ENCODE assay signal across 8 mouse cellular contexts in genomic region chr19:23447221-23447987, GRCm38 (mm10). TPM values are rescaled to one million over a fixed set of nuclear protein-coding genes. Genes with fewer than 3 reads are reported as not detected.
A peak's percentile ranks its signal among the peaks of the same experiment; 100 is the strongest.
DNase-seq lines count a peak whose midpoint lies in the region; ATAC-seq and TF ChIP-seq lines count a peak whose summit lies in the region.

No protein-coding gene starts in this region.

- TF ChIP-seq POLR2A in myocyte (IDR thresholded peaks at IDR 0.05; ENCODE audit: insufficient read length, low read depth): no peak

- ATAC-seq in forebrain, embryonic 16.5 days: peak; percentile 62
- ATAC-seq in hindbrain, embryonic 14.5 days (ENCODE audit: low FRiP score): peak; percentile 40
- ATAC-seq in liver, embryonic 14.5 days (ENCODE audit: insufficient read depth): no peak

- H3K4me1 ChIP-seq in forebrain, embryonic 16.5 days (replicated peaks; ENCODE audit: control insufficient read depth, insufficient read depth, low read length): peaks cover 12% of the 10 kb centered on the region
- peaks cover 12% of the 10 kb centered on the region for H3K4me1 ChIP-seq in hindbrain, embryonic 14.5 days (replicated peaks; ENCODE audit: control insufficient read depth, insufficient read depth, low read length)
- H3K4me1 ChIP-seq in liver, embryonic 14.5 days (replicated peaks; ENCODE audit: control insufficient read depth in 2 of 2, insufficient read depth in 2 of 2, low read length in 1 of 2): peaks cover 0 to 5% of the 10 kb centered on the region in 2 experiments; a peak in 2 of 4 replicates

- WGBS in forebrain, embryonic 16.5 days: under 1% methylated on average over 23 of the region's 23 CpGs
- 2% methylated on average over 23 of the region's 23 CpGs for WGBS in hindbrain, embryonic 14.5 days
- 2% methylated on average over 22 of the region's 23 CpGs for WGBS in liver, embryonic 14.5 days (ENCODE audit: insufficient replicate concordance)

- H3K27me3 ChIP-seq in forebrain, embryonic 16.5 days (replicated peaks; ENCODE audit: control insufficient read depth, insufficient read depth, low read length): no peaks in the 10 kb centered on the region; the same call in 1 of the 2 replicates
- 0 out of 2 replicates have a peak, but pooled peaks cover 6% of the 10 kb centered on the region for H3K27me3 ChIP-seq in hindbrain, embryonic 14.5 days (ENCODE audit: control insufficient read depth, insufficient read depth, low read length)
- no peaks in the 10 kb centered on the region; the same call in 1 of the 2 replicates for H3K27me3 ChIP-seq in liver, embryonic 14.5 days (ENCODE audit: control insufficient read depth, insufficient read depth, low read length)
- no peaks in the 10 kb centered on the region for H3K27me3 ChIP-seq in myocyte (ENCODE audit: control insufficient read depth, insufficient read depth, insufficient read length)

- H3K9ac ChIP-seq in forebrain, embryonic 16.5 days (replicated peaks; ENCODE audit: low read depth, low read length): peak overlapping the region; percentile 54
- peak overlapping the region; percentile 45 for H3K9ac ChIP-seq in hindbrain, embryonic 14.5 days
- no peak overlapping the region for H3K9ac ChIP-seq in liver, embryonic 14.5 days (replicated peaks)

- H3K27ac ChIP-seq in forebrain, embryonic 16.5 days (ENCODE audit: low read length): no peak overlapping the region
- no peak overlapping the region for H3K27ac ChIP-seq in hindbrain, embryonic 14.5 days
- no peak overlapping the region for H3K27ac ChIP-seq in liver, embryonic 14.5 days

- no peaks in the 10 kb centered on the region for H3K36me3 ChIP-seq in forebrain, embryonic 16.5 days (ENCODE audit: control insufficient read depth, insufficient read depth)
- no peaks in the 10 kb centered on the region for H3K36me3 ChIP-seq in hindbrain, embryonic 14.5 days (replicated peaks; ENCODE audit: control insufficient read depth, insufficient read depth)
- no peaks in the 10 kb centered on the region for H3K36me3 ChIP-seq in liver, embryonic 14.5 days (replicated peaks; ENCODE audit: control insufficient read depth, insufficient read depth, low read depth)
- no peaks in the 10 kb centered on the region for H3K36me3 ChIP-seq in myocyte (ENCODE audit: control insufficient read depth, insufficient read depth)

- H3K9me3 ChIP-seq in forebrain, embryonic 16.5 days (ENCODE audit: control insufficient read depth, low read length): no peaks in the 10 kb centered on the region
- H3K9me3 ChIP-seq in hindbrain, embryonic 14.5 days (ENCODE audit: control insufficient read depth, low read length): 0 out of 2 replicates have a peak, but pooled peaks cover 2% of the 10 kb centered on the region
- H3K9me3 ChIP-seq in liver, embryonic 14.5 days (ENCODE audit: control insufficient read depth, low read length): no peaks in the 10 kb centered on the region

- H3K4me3 ChIP-seq in forebrain, embryonic 16.5 days (replicated peaks; ENCODE audit: low read length): peak overlapping the region; percentile 42
- H3K4me3 ChIP-seq in hindbrain, embryonic 14.5 days (replicated peaks; ENCODE audit: low read length): peak overlapping the region; percentile 37
- H3K4me3 ChIP-seq in liver, embryonic 14.5 days (ENCODE audit: insufficient read depth in 1 of 2, low read depth in 2 of 2, low read length in 2 of 2): peak overlapping the region; percentile 12 to 23; a peak in 3 of 4 replicates
- peak overlapping the region; percentile 40 for H3K4me3 ChIP-seq in myocyte

- H3K4me2 ChIP-seq in forebrain, embryonic 16.5 days (ENCODE audit: low read length): peak overlapping the region; percentile 87
- peak overlapping the region; percentile 92 for H3K4me2 ChIP-seq in hindbrain, embryonic 14.5 days (replicated peaks)
- H3K4me2 ChIP-seq in liver, embryonic 14.5 days (ENCODE audit: low read depth): peak overlapping the region; percentile 58
- peak overlapping the region; percentile 96 for H3K4me2 ChIP-seq in myocyte (ENCODE audit: low read depth)

- peak overlapping the region; percentile 3 for H3ac ChIP-seq in myocyte (ENCODE audit: control insufficient read depth, insufficient read length)

- no peaks in the 10 kb centered on the region for H3K79me2 ChIP-seq in myocyte (ENCODE audit: control insufficient read depth, insufficient read depth)

- no peak for TF ChIP-seq EP300 in liver, embryonic 14.5 days (IDR thresholded peaks at IDR 0.05; ENCODE audit: low read depth)

- no peak for TF ChIP-seq CTCF in liver, embryonic 14.5 days (IDR thresholded peaks at IDR 0.05; ENCODE audit: low read depth)

- DNase-seq in left cerebral cortex, adult 18-20 months (ENCODE audit: low spot score in 2 of 2): peak; percentile 16 to 36
- no peak for DNase-seq in left cerebral cortex, adult 11 months (ENCODE audit: low spot score)
- DNase-seq in cerebellum, adult 18-20 months: peak; percentile 48 to 49
- DNase-seq in hindbrain, embryonic 14.5 days (ENCODE audit: low spot score): peak; percentile 41
- no peak for DNase-seq in liver, embryonic 14.5 days (ENCODE audit: low read depth in 3 of 3, low spot score in 3 of 3)
- DNase-seq in urinary bladder, postnatal 36 days (ENCODE audit: low spot score in 2 of 2): peak; percentile 7 to 14

TF ChIP-seq in myocyte, 11 proteins besides CTCF, POLR2A, EP300 and RAD21:
- TF ChIP-seq MYOD1 (IDR thresholded peaks at IDR 0.05; ENCODE audit: control insufficient read depth in 1 of 3, insufficient read length in 2 of 3, low read depth in 2 of 3): peak in 2 of 3 experiments; percentile 35 to 85
- peak in 1 of 3 experiments; percentile 63 for TF ChIP-seq MYOG (IDR thresholded peaks at IDR 0.05; ENCODE audit: control insufficient read depth in 1 of 3, insufficient read depth in 1 of 3, insufficient read length in 2 of 3, low read depth in 2 of 3)
- no peak for TF ChIP-seq USF1 (IDR thresholded peaks at IDR 0.05; ENCODE audit: low read depth)

RNA-seq across cellular contexts. Expression of gene Mamdc2, which starts 0.8 kb away (rescaled TPM):
- 1 to 10 TPM in 1 of 2 experiments, under 1 TPM in 1; 0.63 to 1.2 TPM for total RNA-seq in left cerebral cortex, adult 18-20 months (2021)
- 1.3 and 1.5 TPM in 2 replicates for polyA plus RNA-seq in forebrain, embryonic 16.5 days (2015; fragmentation: Nextera tagmentation; extraction: Ambion mirVana)
- 1.6 and 1.8 TPM in 2 replicates for polyA plus RNA-seq in hindbrain, embryonic 14.5 days (2014; fragmentation: Nextera tagmentation; extraction: Ambion mirVana)
- 0.13 and 0.17 TPM in 2 replicates for polyA plus RNA-seq in liver, embryonic 14.5 days (2012; rRNA removed)
- 0.24 TPM in 2 replicates for polyA plus RNA-seq in liver, embryonic 14.5 days (2014; fragmentation: Nextera tagmentation; extraction: Ambion mirVana)
- 13.4 TPM for polyA plus RNA-seq in myocyte (2012; fragmentation: generic; extraction: Trizol)

Comparison
In these comparisons a context has a peak if more than half of its experiments do, and no peak if none do; other contexts are left out.
1. DNase-seq: peak in left cerebral cortex, adult 18-20 months (2 of 2), cerebellum, adult 18-20 months (2 of 2), hindbrain, embryonic 14.5 days (single experiment) and urinary bladder, postnatal 36 days (2 of 2); none in left cerebral cortex, adult 11 months (single experiment) and liver, embryonic 14.5 days (0 of 3).
2. Peak in every context shown above with its lines, with median percentiles within 50 percentile points of each other: H3K4me2 ChIP-seq and H3K4me3 ChIP-seq.